Mouse (Mus musculus) G1E (cell line): ENCODE results near the gene Rad23b. TPM values are rescaled to one million over a fixed set of nuclear protein-coding genes. Genes with fewer than 3 reads are reported as not detected.

ENCODE experiments used
- ATAC-seq: 2 replicates; pipeline ENCODE4 v1.8.0; 2016; ENCODE audit warnings: mild to moderate bottlenecking; ENCODE audit not compliant: insufficient number of reproducible peaks, poor library complexity, low FRiP score, severe bottlenecking; ENCODE audit errors: extremely low read depth
- DNase-seq: peaks from one replicate; pipeline ENCODE4 v3.0.0; 2012; ENCODE audit warnings: low spot score
- H3K27me3 ChIP-seq: 2 replicates; pipeline ENCODE4 v1.6.1; 2012; ENCODE audit warnings: mild to moderate bottlenecking, low read length, inconsistent platforms; ENCODE audit not compliant: insufficient read depth
- H3K36me3 ChIP-seq: replicated peaks from 2 replicates; pipeline ENCODE3; 2012; ENCODE audit warnings: mild to moderate bottlenecking, inconsistent platforms
- H3K4me1 ChIP-seq: 2 replicates; pipeline ENCODE4 v1.6.1; 2012; ENCODE audit warnings: low read depth, low read length, inconsistent platforms, mixed read lengths; ENCODE audit not compliant: insufficient read depth
- H3K4me3 ChIP-seq: 2 replicates; pipeline ENCODE4 v1.5.1; 2012; ENCODE audit warnings: low read depth, mild to moderate bottlenecking, inconsistent platforms, low read length, moderate library complexity, mixed read lengths
- H3K9me3 ChIP-seq: replicated peaks from 2 replicates; pipeline ENCODE4 v1.6.1; 2012; ENCODE audit warnings: inconsistent platforms
- CTCF ChIP-seq: IDR thresholded peaks from 2 replicates; pipeline ENCODE4 v1.5.1; 2012; ENCODE audit warnings: low read depth, low read length, inconsistent platforms, mixed read lengths
- GATA1 ChIP-seq: IDR thresholded peaks from 2 replicates; pipeline ENCODE4 v1.6.1; 2012; ENCODE audit warnings: borderline replicate concordance, low read length, inconsistent platforms, mixed read lengths
- GATA2 ChIP-seq: IDR thresholded peaks from 2 replicates; pipeline ENCODE4 v1.6.1; 2012; ENCODE audit warnings: low read depth, low read length, inconsistent platforms, borderline replicate concordance
- POLR2AphosphoS5 ChIP-seq: IDR thresholded peaks from 2 replicates; pipeline ENCODE4 v1.6.1; 2012; ENCODE audit warnings: low read depth, low read length, inconsistent platforms; ENCODE audit not compliant: insufficient replicate concordance
- TAL1 ChIP-seq: conservative IDR thresholded peaks from 2 replicates; pipeline ENCODE4 v1.6.1; 2012; ENCODE audit warnings: low read depth, low read length, inconsistent platforms, mixed read lengths
- polyA plus RNA-seq: library from polyadenylated mRNA; stranded (reverse); fragments of >175 nt; gene quantifications from 2 replicates; pipeline ENCODE4 v1.2.3, GENCODE M21; 2012
- total RNA-seq, 2 experiments: library from RNA; stranded (forward) in 1 of 2; stranded (reverse) in 1 of 2; fragments of 200-1000 nt in 1 of 2; fragments of >200 nt in 1 of 2; fragmentation: Nextera tagmentation in 1 of 2; gene quantifications; 2 replicates each; pipeline ENCODE4 v1.2.3; 2014 to 2017

The Rad23b gene
- total and polyA plus RNA-seq, 3 experiments = 135 to 338 (median 249) TPM

DNA sequence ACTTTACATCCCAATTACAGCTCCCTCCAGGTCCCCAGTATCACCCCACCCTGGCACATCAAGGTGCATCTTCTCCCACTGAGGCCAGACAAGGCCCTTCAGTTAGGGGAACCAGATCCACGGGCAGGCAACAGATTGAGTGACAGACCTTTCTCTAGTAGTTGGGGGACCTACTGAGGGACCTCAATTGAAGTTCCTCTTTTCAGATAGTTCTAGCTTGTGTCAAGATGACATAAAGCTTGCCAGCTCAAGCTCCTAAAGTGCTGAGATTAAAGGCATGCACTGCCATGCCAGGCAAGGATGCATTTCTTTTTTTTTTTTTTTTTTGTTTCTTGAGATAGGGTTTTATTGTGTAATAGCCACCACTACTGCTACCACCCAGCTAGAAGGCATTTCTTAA, 16.2 kb downstream of the Rad23b start:
- Histone ChIP-seq H3K4me1 (peaks cover 19% of the 10 kb centered on the region), H3K4me3 (no peak overlapping the region), H3K36me3 (peaks cover 65% of the 10 kb centered on the region), H3K27me3 (no peaks in the 10 kb centered on the region), H3K9me3 (no peaks in the 10 kb centered on the region)
- TF ChIP-seq POLR2AphosphoS5 (no peak), GATA2 (no peak), GATA1 (no peak), CTCF (no peak), TAL1 (no peak)
- DNase-seq = no peak
- ATAC-seq = 0 out of 2 replicates have a peak, but pooled peaks have one; percentile 54

DNA sequence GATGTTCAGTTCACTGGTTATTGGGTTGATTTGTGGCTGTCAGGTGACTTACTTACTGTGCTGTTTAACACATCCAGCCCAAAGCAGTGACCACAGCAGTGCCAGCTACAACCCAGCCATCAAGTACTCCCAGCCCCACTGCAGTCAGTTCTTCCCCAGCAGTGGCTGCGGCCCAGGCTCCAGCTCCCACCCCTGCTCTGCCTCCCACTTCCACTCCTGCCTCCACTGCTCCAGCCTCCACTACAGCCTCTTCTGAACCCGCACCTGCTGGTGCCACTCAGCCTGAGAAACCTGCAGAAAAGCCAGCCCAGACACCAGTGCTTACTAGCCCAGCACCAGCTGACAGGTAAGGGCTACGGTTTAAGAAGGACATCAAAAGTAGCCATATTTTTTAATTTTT, 20.3 kb downstream of the Rad23b start:
- H3K36me3 ChIP-seq = peaks cover 77% of the 10 kb centered on the region
- DNase-seq = no peak
- H3K27me3 ChIP-seq = no peaks in the 10 kb centered on the region
- H3K4me1 ChIP-seq = peaks cover 13% of the 10 kb centered on the region
- TF ChIP-seq TAL1 (no peak), CTCF (no peak), POLR2AphosphoS5 (no peak), GATA2 (no peak), GATA1 (no peak)
- H3K4me3 ChIP-seq = no peak overlapping the region
- H3K9me3 ChIP-seq = no peaks in the 10 kb centered on the region
- ATAC-seq = no peak

DNA sequence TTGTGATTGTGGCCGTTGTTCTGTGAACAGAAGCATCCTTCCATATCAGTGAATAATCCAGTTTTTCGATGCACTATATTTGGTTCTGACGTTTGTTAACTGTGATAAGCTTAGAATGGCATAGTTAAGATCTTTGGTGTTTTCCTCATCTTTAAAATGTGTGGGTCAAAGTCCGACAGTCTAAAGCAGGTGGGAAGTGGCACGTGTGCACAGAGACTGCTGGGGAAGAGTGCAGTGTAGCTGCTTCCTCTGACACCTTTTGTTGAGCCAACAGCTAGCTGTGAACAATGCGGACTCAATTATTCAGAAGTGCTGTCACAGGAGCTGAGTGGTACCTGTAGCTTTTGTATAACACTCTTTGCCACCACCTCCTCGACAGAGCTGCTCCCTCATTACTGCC, 21.5 kb downstream of the Rad23b start:
- no peak for ATAC-seq
- Histone ChIP-seq H3K36me3 (peaks cover 75% of the 10 kb centered on the region), H3K4me1 (peaks cover 4% of the 10 kb centered on the region)

DNA sequence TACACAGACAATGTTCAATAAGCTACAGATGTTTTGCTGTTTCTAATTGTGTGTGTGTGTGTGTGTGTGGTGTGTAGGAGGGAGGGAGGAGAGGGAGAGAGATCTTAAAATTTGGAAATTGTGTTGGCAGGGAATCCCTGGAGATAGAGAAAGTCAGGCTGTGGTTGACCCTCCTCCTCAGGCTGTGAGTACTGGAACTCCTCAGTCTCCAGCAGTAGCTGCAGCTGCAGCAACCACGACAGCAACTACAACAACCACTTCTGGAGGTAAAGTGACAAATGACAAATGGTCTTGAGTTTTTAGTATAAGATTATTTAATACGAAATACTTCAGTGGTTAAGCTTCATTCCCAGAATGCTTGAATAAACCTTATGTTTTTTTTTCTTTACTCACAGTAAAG, 32.5 kb downstream of the Rad23b start:
- TF ChIP-seq POLR2AphosphoS5 = no peak
- TF ChIP-seq GATA1 = no peak
- no peak for TF ChIP-seq GATA2
- no peak for TF ChIP-seq CTCF
- TF ChIP-seq TAL1 = no peak
- DNase-seq (no peak), ATAC-seq (no peak)
- H3K4me1 ChIP-seq = no peaks in the 10 kb centered on the region
- no peaks in the 10 kb centered on the region for H3K27me3 ChIP-seq
- H3K4me3 ChIP-seq = no peak overlapping the region
- H3K9me3 ChIP-seq = no peaks in the 10 kb centered on the region
- H3K36me3 ChIP-seq = peaks cover 89% of the 10 kb centered on the region

More for the DNA sequence above, 21.5 kb downstream of the Rad23b start:
- Histone ChIP-seq H3K27me3 (no peaks in the 10 kb centered on the region), H3K9me3 (no peaks in the 10 kb centered on the region), H3K4me3 (no peak overlapping the region)
- no peak for DNase-seq
- TF ChIP-seq GATA1 = no peak
- no peak for TF ChIP-seq GATA2
- no peak for TF ChIP-seq TAL1
- no peak for TF ChIP-seq CTCF
- TF ChIP-seq POLR2AphosphoS5 = no peak

DNA sequence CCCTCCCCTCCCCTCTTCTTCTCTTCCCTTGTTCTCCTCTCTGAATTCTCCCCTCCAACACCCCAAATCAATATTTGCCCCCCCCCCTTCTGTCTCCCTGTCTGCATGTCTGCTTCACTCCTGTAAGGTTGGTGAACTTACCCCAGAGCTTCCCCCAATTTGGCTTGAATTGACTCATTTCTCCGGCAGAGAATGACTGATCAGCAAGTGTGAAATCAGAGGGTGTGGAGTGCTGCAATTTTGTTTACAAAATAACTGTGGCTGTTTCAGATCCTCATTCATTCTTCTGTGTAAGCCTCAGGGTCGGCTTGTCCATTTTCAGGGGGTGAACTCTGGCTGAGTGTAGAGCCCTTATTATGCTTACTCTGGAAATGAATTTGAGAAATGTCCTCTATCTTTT, 36.9 kb downstream of the Rad23b start:
- TF ChIP-seq GATA2 = no peak
- TF ChIP-seq TAL1 = no peak
- TF ChIP-seq CTCF = no peak
- peaks cover 65% of the 10 kb centered on the region for H3K36me3 ChIP-seq
- H3K27me3 ChIP-seq = no peaks in the 10 kb centered on the region
- H3K4me3 ChIP-seq = no peak overlapping the region
- ATAC-seq = no peak
- H3K9me3 ChIP-seq = no peaks in the 10 kb centered on the region
- DNase-seq = no peak
- H3K4me1 ChIP-seq = no peaks in the 10 kb centered on the region

DNA sequence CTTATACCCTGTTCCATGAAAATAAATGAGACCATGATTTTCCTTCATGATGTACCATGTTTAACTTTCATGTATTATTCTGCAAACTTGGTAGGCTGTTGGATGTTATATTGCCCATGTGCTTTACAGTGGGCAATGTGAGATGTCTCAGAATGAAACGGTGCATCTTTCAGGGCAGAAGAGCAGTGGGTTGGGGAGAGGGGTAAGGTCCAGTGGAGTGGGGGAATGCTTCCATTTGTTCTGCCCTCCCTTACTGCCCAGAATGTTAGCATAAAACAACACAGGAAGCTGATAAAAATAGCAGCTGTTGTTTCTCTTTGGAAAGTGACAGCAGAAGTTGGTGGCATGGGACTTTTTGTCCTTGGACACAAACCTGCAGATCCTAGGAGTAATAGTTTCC, 41.6 kb downstream of the Rad23b start:
- no peaks in the 10 kb centered on the region for H3K9me3 ChIP-seq
- H3K36me3 ChIP-seq = peaks cover 37% of the 10 kb centered on the region
- no peaks in the 10 kb centered on the region for H3K4me1 ChIP-seq
- ATAC-seq = no peak
- TF ChIP-seq GATA1 (no peak), CTCF (no peak), TAL1 (no peak), GATA2 (no peak)
- DNase-seq = no peak
- no peak overlapping the region for H3K4me3 ChIP-seq
- H3K27me3 ChIP-seq = no peaks in the 10 kb centered on the region

DNA sequence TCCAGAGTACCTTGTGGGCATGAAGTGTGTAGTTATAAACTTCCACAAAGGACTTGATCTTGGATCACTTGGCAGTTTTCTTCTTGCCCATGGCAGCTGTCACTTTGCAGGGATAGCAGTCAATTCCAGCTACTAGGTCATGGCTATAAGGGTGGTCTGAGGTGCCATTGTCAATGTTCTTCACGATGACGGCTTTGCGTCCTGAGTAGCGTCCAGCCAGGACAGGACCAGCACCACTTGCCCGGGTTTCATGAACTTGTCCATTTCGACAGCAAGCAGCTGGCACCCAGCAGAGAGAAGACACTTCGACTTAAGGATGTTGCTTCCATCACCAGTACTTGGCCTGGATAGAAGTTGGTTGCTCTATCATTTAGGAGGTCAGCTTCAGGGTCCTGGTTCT, 42.6 kb downstream of the Rad23b start:
- H3K27me3 ChIP-seq = no peaks in the 10 kb centered on the region
- no peak for ATAC-seq
- DNase-seq = no peak
- H3K9me3 ChIP-seq = no peaks in the 10 kb centered on the region
- H3K4me3 ChIP-seq = no peak overlapping the region
- TF ChIP-seq POLR2AphosphoS5 (no peak), CTCF (no peak), GATA2 (no peak)
- H3K36me3 ChIP-seq = peaks cover 29% of the 10 kb centered on the region
- no peaks in the 10 kb centered on the region for H3K4me1 ChIP-seq
